Mouse (Mus musculus) liver, adult 2 months (tissue): ENCODE data around the gene Nat8f1.

Source experiments
- CTCF ChIP-seq: fragments of 200-500 bp; IDR thresholded peaks from 2 replicates; pipeline ENCODE4 v1.5.1; 2011; ENCODE audit warnings: low read depth, low read length, control low read depth
- POLR2A ChIP-seq: fragments of 200-500 bp; IDR thresholded peaks from 2 replicates; pipeline ENCODE4 v1.6.1; 2011; ENCODE audit warnings: low read length, control low read depth; ENCODE audit not compliant: insufficient read depth; ENCODE audit errors: extremely low read depth

- TF ChIP-seq CTCF (no peak), POLR2A (no peak)
Observed at GRCm38 (mm10) chr6:85934047-85934446, 18.6 kb upstream of the Nat8f1 start.
